Mouse (Mus musculus) kidney, adult 18-20 months (tissue): Measurements from ENCODE around the gene Ank2.

Experiments
- DNase-seq: peaks from one replicate; pipeline ENCODE4 v3.0.0; 2021

Ank2 gene

GRCm38 (mm10) chr3:127161085-127161837 lies 337.9 kb downstream of the Ank2 start:
- no peak for DNase-seq

- no peak for DNase-seq
These were observed 341.4 kb downstream of the Ank2 start for GRCm38 (mm10) chr3:127157706-127158105.

DNA sequence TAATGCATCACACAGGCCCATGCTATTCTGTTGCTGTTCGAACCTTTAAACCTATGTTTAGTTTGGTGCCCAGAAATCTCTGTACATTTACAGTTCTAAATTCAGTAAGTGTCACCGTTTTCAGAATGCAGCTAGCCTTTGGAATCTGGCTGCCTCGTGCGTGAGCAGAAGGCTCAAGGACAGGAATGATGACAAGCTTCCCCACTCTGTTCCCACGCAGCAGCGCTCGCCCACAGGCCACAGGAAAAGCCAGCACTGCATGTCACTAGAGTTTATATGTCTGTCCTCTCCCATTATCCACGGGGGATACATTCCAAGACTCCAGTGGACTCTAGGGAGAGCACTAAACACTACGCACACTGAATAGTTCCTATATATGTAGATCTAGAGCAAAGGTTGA lies 343.1 kb downstream of the Ank2 start:
- no peak for DNase-seq

- DNase-seq, result no peak
These were observed 345.3 kb downstream of the Ank2 start for GRCm38 (mm10) chr3:127153861-127154260.

DNA sequence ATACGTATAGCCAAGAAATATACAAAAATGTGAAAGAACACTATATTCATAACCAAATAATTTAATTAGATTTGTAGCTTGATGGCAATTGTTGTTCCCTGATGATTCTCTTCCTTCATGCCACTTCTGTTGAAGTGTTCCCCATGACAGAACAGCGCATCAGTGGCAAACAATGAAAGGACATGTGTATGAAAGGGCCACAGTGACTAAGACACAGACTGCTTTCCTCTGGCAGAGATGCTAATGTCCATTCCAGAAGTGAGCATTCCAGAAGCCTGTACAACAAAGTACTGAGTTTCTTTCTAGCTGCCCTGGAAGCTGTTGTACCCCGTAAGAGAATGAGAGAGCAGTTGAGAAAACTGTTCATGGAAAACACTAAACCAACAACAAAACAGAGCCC lies 345.7 kb downstream of the Ank2 start:
- DNase-seq, result no peak

GRCm38 (mm10) chr3:127148648-127149047 lies 350.5 kb downstream of the Ank2 start:
- no peak for DNase-seq

GRCm38 (mm10) chr3:127140590-127140989 lies 358.6 kb downstream of the Ank2 start:
- DNase-seq, result no peak

DNA sequence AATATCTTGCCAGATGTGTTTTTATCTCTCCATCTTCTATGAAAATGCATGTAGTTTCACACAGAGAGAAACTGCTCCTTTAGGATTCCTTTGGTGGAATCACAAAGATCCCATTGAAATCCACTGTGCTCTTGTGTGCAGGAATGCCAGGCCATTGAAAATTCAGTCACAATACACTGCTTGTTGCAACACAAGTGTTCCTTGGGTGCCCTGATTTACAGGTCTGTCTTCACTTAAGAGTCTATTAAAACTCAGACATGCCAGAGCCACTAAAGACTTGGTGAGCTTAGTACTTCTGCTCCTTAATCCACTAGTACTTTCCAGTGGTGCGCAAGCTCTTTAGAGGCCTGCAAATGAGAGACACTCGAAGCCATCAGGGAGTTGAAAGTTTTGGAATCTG lies 359.5 kb downstream of the Ank2 start:
- DNase-seq, result no peak

- DNase-seq, result no peak
These were observed 361.6 kb downstream of the Ank2 start for GRCm38 (mm10) chr3:127137508-127137907.

- no peak for DNase-seq
These were observed 365.1 kb downstream of the Ank2 start for GRCm38 (mm10) chr3:127134062-127134461.

- DNase-seq, result no peak
These were observed 368.1 kb downstream of the Ank2 start for GRCm38 (mm10) chr3:127131048-127131447.

DNA sequence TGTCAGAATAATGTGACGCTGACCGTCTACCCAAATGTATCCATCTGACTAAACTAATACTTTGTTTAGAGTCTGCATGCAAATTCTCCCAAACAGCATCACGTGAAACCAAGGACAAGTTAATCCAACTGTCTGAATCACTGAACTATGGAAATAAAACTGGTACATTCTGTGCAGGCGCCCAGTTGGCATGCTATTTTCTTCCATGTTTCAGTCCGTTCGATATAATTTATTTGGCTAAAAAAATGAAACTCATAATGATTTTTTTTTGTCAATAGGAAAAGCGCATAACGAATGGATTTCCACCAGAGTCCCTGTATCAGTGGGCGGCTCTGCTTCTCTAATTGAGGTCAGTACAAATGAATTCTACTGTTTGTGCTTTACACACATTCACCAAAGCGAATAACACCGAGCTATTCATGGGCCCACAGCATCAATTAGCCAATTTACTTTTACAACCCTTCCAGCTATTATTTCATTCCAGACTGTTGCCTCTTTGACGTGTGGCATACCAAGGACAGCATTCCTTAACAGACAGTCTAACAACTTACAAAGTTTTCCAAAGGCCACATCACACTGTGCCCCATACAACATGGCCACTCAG lies 368.9 kb downstream of the Ank2 start:
- DNase-seq, result peak; percentile 18

- DNase-seq, result no peak
These were observed 369.4 kb downstream of the Ank2 start for GRCm38 (mm10) chr3:127129750-127130149.

GRCm38 (mm10) chr3:127127611-127128010 lies 371.5 kb downstream of the Ank2 start:
- DNase-seq, result no peak

GRCm38 (mm10) chr3:127126220-127126619 lies 372.9 kb downstream of the Ank2 start:
- no peak for DNase-seq

DNA sequence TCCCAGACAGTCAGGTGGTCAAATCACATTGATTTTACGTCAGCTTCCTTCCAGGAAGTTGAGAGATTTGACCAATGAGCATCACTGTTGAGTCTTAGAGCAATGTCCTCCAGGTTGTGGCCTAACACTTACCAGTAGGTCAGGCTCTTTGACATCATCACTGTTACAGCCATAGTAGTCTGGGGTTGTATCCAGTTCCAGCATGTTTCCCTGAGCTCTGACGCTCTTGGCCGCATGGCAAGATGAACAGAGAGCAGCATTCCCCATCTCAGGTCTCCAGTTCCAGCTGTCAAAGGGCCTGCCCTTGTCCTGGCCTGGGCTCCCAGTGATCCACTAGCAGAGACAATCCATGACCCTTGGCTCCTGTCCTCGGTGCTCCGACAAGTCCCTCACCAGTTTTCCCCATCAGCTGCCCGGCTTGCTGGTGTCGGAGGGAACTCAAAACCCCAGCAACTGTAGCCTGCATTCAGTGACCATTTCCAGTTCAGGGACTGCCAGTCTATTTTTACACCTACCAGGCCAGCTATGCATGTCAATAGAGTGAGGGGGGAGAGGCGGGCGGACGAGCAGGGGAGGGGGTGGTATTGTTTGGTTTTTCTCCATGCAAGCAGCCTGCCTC lies 374.7 kb downstream of the Ank2 start:
- peak; percentile 15 for DNase-seq

DNA sequence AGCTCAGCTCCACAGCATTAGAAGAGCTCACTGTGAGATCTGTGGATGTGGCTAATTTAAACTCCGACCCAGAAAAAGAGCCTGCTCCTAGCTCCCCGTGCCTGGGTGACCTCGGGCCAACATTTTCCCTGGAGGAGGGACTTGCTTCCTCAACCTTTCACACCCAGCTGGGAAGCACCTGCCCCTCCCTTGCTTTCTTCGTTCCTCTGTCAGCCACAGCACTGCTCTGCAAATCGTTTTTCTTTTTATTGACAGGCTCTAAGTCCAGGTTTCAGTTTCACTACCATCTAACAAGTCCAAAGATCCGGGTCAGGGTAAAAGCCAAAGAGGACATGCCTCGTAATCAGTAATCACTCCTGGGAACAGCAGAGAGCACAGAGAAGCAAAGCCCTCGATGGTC lies 375.8 kb downstream of the Ank2 start:
- peak; percentile 37 for DNase-seq

DNA sequence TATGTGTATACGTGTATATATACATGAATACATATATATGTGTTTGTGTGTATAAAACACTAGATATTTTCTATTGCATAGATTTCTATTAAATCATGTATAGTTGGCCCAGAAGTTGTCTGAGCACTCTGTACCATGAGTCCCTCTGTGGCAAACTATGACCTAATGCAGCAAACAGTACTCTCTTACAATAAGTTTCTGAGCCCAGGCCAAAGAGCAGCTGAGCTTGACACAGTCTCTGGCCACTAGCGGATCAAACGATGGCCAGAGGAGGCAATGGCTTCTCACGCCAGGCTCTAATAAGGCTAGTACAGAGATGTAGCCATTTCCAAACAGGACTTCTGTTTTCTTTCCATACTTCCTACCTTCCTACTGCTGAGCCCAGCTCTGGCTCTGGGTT lies 380.4 kb downstream of the Ank2 start:
- no peak for DNase-seq

GRCm38 (mm10) chr3:127116226-127116625 lies 382.9 kb downstream of the Ank2 start:
- no peak for DNase-seq

GRCm38 (mm10) chr3:127113238-127113637 lies 385.9 kb downstream of the Ank2 start:
- DNase-seq, result no peak

DNA sequence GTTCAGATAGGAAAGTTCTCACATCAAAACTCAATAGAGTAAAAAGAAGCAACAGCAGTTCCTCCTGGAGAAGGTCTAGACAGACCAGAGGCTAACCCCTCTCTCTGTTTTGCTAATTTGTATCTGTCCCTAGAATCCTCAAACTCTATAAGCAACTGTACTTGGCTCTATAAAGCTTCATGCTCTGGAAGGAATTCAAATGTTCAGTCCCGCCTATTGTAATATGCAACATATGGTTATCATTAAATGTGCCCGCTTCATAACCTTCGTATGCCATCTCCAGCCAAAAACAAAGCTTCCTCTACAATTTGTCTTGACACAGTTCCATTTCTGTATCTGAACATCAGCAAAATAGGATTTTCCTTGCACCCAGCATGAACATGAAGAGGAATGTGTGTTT lies 389.7 kb downstream of the Ank2 start:
- DNase-seq, result no peak

- DNase-seq, result no peak
These were observed 390.7 kb downstream of the Ank2 start for GRCm38 (mm10) chr3:127108481-127108880.

- no peak for DNase-seq
These were observed 391.9 kb downstream of the Ank2 start for GRCm38 (mm10) chr3:127107281-127107680.

- no peak for DNase-seq
These were observed 397.8 kb downstream of the Ank2 start for GRCm38 (mm10) chr3:127101326-127101725.
